Mouse (Mus musculus) embryonic facial prominence, embryonic 15.5 days (tissue): ENCODE measurements around the gene Pomgnt2. TPM values are rescaled to one million over a fixed set of nuclear protein-coding genes. Genes with fewer than 3 reads are reported as not detected.

ENCODE experiments used
- ATAC-seq: fragments of 200-750 bp; cut with Nextera tagmentation; 2 replicates; pipeline ENCODE4 v1.8.0; 2017; ENCODE audit warnings: low read depth, moderate TSS enrichment; ENCODE audit not compliant: insufficient number of reproducible peaks, low FRiP score, low TSS enrichment
- H3K27ac ChIP-seq: fragments of 300-500 bp; sonication (generic); replicated peaks from 2 replicates; pipeline ENCODE4 v1.5.1; 2015; ENCODE audit warnings: mild to moderate bottlenecking, inconsistent platforms
- H3K27me3 ChIP-seq: fragments of 300-500 bp; sonication (generic); 2 replicates; pipeline ENCODE4 v1.6.1; 2015; ENCODE audit warnings: inconsistent platforms
- H3K36me3 ChIP-seq: fragments of 300-500 bp; sonication (generic); 2 replicates; pipeline ENCODE4 v1.6.1; 2015; ENCODE audit warnings: mild to moderate bottlenecking, inconsistent platforms
- H3K4me1 ChIP-seq: fragments of 300-500 bp; sonication (generic); 2 replicates; pipeline ENCODE4 v1.6.1; 2015; ENCODE audit warnings: inconsistent platforms
- H3K4me2 ChIP-seq: fragments of 300-500 bp; sonication (generic); replicated peaks from 2 replicates; pipeline ENCODE4 v1.6.1; 2015; ENCODE audit warnings: mild to moderate bottlenecking, inconsistent platforms
- H3K4me3 ChIP-seq: fragments of 300-500 bp; sonication (generic); replicated peaks from 2 replicates; pipeline ENCODE4 v1.5.1; 2015; ENCODE audit warnings: mild to moderate bottlenecking, inconsistent platforms
- H3K9ac ChIP-seq: fragments of 300-500 bp; sonication (generic); 2 replicates; pipeline ENCODE4 v1.6.1; 2015; ENCODE audit warnings: inconsistent platforms
- H3K9me3 ChIP-seq: fragments of 300-500 bp; sonication (generic); replicated peaks from 2 replicates; pipeline ENCODE4 v1.6.1; 2016; ENCODE audit warnings: inconsistent platforms
- WGBS: fragments of 180-500 bp; shearing (Covaris S2); methylation state at CpG from one replicate; pipeline ENCODE4 v1.1.7; 2015; 5-methylcytosine and 5-hydroxymethylcytosine counted together
- polyA plus RNA-seq: library from polyadenylated mRNA; unstranded; fragments of >200 nt; fragmentation: Nextera tagmentation; extraction: Ambion mirVana; gene quantifications from 2 replicates; pipeline ENCODE4 v1.2.1, GENCODE M21; 2015

The Pomgnt2 gene
- polyA plus RNA-seq, 1 experiment from 2014 or later, result 18.4 TPM

- Histone ChIP-seq H3K27ac (no peak overlapping the region), H3K4me1 (no peaks in the 10 kb centered on the region), H3K36me3 (no peaks in the 10 kb centered on the region), H3K9ac (no peak overlapping the region), H3K4me3 (peak overlapping the region; percentile 44), H3K9me3 (no peaks in the 10 kb centered on the region), H3K4me2 (peak overlapping the region; percentile 47), H3K27me3 (no peaks in the 10 kb centered on the region)
- no peak for ATAC-seq
- 53% methylated on average over 6 of the region's 6 CpGs for WGBS
Measured at GRCm38 (mm10) chr9:121937451-121937864, 59.5 kb downstream of the Pomgnt2 start.

- Histone ChIP-seq H3K4me1 (no peaks in the 10 kb centered on the region), H3K27me3 (no peaks in the 10 kb centered on the region), H3K4me3 (no peak overlapping the region), H3K27ac (no peak overlapping the region), H3K4me2 (no peak overlapping the region), H3K9ac (no peak overlapping the region), H3K36me3 (no peaks in the 10 kb centered on the region), H3K9me3 (no peaks in the 10 kb centered on the region)
- no peak for ATAC-seq
- WGBS, result 81% methylated on average over 1 of the region's 1 CpGs
Measured at GRCm38 (mm10) chr9:121936952-121937351, 60.0 kb downstream of the Pomgnt2 start.

- Histone ChIP-seq H3K36me3 (no peaks in the 10 kb centered on the region), H3K27me3 (no peaks in the 10 kb centered on the region), H3K4me1 (no peaks in the 10 kb centered on the region), H3K4me2 (no peak overlapping the region), H3K4me3 (no peak overlapping the region), H3K9me3 (no peaks in the 10 kb centered on the region), H3K9ac (no peak overlapping the region), H3K27ac (no peak overlapping the region)
- ATAC-seq, result no peak
- 84% methylated on average over 4 of the region's 4 CpGs for WGBS
Measured at GRCm38 (mm10) chr9:121934856-121935255, 62.1 kb downstream of the Pomgnt2 start.

Other genes starting within 250 kb of the Pomgnt2 start
- 34.0 and 35.4 TPM in 2 replicates for gene Zfp651, start 237.8 kb downstream of the Pomgnt2 start, polyA plus RNA-seq
- gene Klhl40, start 219.5 kb downstream of the Pomgnt2 start, polyA plus RNA-seq, result 16.7 and 23.2 TPM in 2 replicates
- gene Hhatl, start 204.6 kb downstream of the Pomgnt2 start, polyA plus RNA-seq, result 1.2 and 2.5 TPM in 2 replicates
- gene Ccdc13, start 157.6 kb downstream of the Pomgnt2 start, polyA plus RNA-seq, result 2.4 and 3.1 TPM in 2 replicates
- 212 and 224 TPM in 2 replicates for gene Higd1a, start 138.7 kb downstream of the Pomgnt2 start, polyA plus RNA-seq
- gene Ackr2, start 98.8 kb downstream of the Pomgnt2 start, polyA plus RNA-seq, result 0.42 and 0.67 TPM in 2 replicates
- gene Cyp8b1, start 80.8 kb downstream of the Pomgnt2 start, polyA plus RNA-seq, result not detected in 2 replicates
- 4.1 and 4.7 TPM in 2 replicates for gene Fam198a, start 46.1 kb downstream of the Pomgnt2 start, polyA plus RNA-seq
- gene Snrk, start 120.2 kb upstream of the Pomgnt2 start, polyA plus RNA-seq, result 61.5 and 63.1 TPM in 2 replicates